ENCODE assay signal across 22 mouse cellular contexts in the genomic region with DNA sequence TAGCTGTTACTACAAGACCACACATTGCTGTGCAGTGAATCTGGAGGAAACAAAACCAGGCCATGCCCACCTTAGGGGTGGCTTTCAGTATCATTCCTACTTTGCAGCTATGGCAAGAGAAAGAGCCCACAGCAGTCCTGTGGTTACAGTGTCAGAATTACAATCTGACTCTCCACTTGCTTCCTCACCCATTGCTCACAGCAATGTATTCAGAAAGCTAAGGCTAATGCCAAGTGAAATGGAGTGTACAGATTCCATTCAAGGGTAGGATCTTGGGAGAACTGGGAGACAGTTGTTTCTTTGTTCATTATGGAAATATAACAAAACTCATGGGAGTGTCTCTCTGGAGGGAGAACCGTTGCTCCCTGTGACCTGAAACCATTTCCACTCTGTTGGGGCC. TPM values are rescaled to one million over a fixed set of nuclear protein-coding genes. Genes with fewer than 3 reads are reported as not detected.
DNase-seq lines count a peak whose midpoint lies in the region; ATAC-seq and TF ChIP-seq lines count a peak whose summit lies in the region.
"Had no signal": no experiment of that assay in that cellular context is flagged by ENCODE, and none has a peak within 500 bp of the region (broad histone marks: within the 10 kb centered on the region; RNA-seq: fewer than 3 reads in every experiment).

No protein-coding gene starts in this region.

- H3K4me2 ChIP-seq in hindbrain, postnatal 0 days (ENCODE audit: low read depth, low read length), result no peak overlapping the region
- no peak overlapping the region for H3K4me2 ChIP-seq in hindbrain, embryonic 13.5 days
- no peak overlapping the region for H3K4me2 ChIP-seq in neural tube, embryonic 14.5 days (ENCODE audit: low read depth, low read length)
- no peak overlapping the region for H3K4me2 ChIP-seq in neural tube, embryonic 15.5 days
- H3K4me2 ChIP-seq: embryonic facial prominence, embryonic 12.5 days; forebrain, embryonic 13.5 days; forebrain, embryonic 15.5 days had no signal

- no peak overlapping the region for H3K9ac ChIP-seq in hindbrain, postnatal 0 days (replicated peaks; ENCODE audit: low read length)
- no peak overlapping the region for H3K9ac ChIP-seq in hindbrain, embryonic 13.5 days
- no peak overlapping the region for H3K9ac ChIP-seq in neural tube, embryonic 14.5 days (replicated peaks; ENCODE audit: low read depth, low read length)
- H3K9ac ChIP-seq in neural tube, embryonic 15.5 days (replicated peaks), result no peak overlapping the region
- H3K9ac ChIP-seq: embryonic facial prominence, embryonic 12.5 days; forebrain, embryonic 13.5 days; forebrain, embryonic 15.5 days; forebrain, postnatal 0 days had no signal

- H3K36me3 ChIP-seq in hindbrain, postnatal 0 days (ENCODE audit: insufficient read depth, low read length), result no peaks in the 10 kb centered on the region
- no peaks in the 10 kb centered on the region for H3K36me3 ChIP-seq in hindbrain, embryonic 13.5 days
- H3K36me3 ChIP-seq in neural tube, embryonic 14.5 days (ENCODE audit: control insufficient read depth, insufficient read depth, low read length), result no peaks in the 10 kb centered on the region
- no peaks in the 10 kb centered on the region for H3K36me3 ChIP-seq in neural tube, embryonic 15.5 days
- H3K36me3 ChIP-seq: embryonic facial prominence, embryonic 10.5 days; embryonic facial prominence, embryonic 12.5 days; forebrain, embryonic 15.5 days; G1E had no signal

- no peak for TF ChIP-seq CTCF in hindbrain, postnatal 0 days (IDR thresholded peaks at IDR 0.05; ENCODE audit: low read depth)

- no peaks in the 10 kb centered on the region for H3K9me3 ChIP-seq in hindbrain, postnatal 0 days (ENCODE audit: low read length)
- no peaks in the 10 kb centered on the region for H3K9me3 ChIP-seq in hindbrain, embryonic 13.5 days
- H3K9me3 ChIP-seq in neural tube, embryonic 14.5 days (ENCODE audit: control insufficient read depth, low read length), result no peaks in the 10 kb centered on the region
- no peaks in the 10 kb centered on the region for H3K9me3 ChIP-seq in neural tube, embryonic 15.5 days (replicated peaks)
- H3K9me3 ChIP-seq: embryonic facial prominence, embryonic 10.5 days; embryonic facial prominence, embryonic 12.5 days; forebrain, embryonic 13.5 days; forebrain, embryonic 15.5 days; G1E had no signal

- WGBS in hindbrain, postnatal 0 days, result 27% methylated on average over 1 of the region's 1 CpGs
- 43% methylated on average over 1 of the region's 1 CpGs for WGBS in hindbrain, embryonic 13.5 days
- WGBS in neural tube, embryonic 14.5 days, result 20% methylated on average over 1 of the region's 1 CpGs
- WGBS in neural tube, embryonic 15.5 days, result 32% methylated on average over 1 of the region's 1 CpGs

- DNase-seq in hindbrain, postnatal 0 days (ENCODE audit: low spot score), result peak; percentile 16
- no peak for DNase-seq in frontal cortex, postnatal 25 days (ENCODE audit: low spot score in 2 of 2)
- DNase-seq: adrenal gland, adult 2 months; adrenal gland, postnatal 10 days; adrenal gland, postnatal 25 days; B cell, adult 2 months; cerebellum, adult 11-12 months; cerebellum, adult 2 months; cerebellum, adult 9-10 months; cerebellum, postnatal 10 days; cerebellum, postnatal 25 days; forebrain, postnatal 0 days had no signal

- peak; percentile 66; the same call in 1 of the 2 replicates for ATAC-seq in hindbrain, postnatal 0 days
- no peak for ATAC-seq in hindbrain, embryonic 13.5 days (ENCODE audit: low FRiP score)
- peak; percentile 22; the same call in 1 of the 2 replicates for ATAC-seq in neural tube, embryonic 14.5 days (ENCODE audit: low read depth)
- ATAC-seq in neural tube, embryonic 15.5 days (ENCODE audit: low FRiP score), result no peak
- ATAC-seq: CD4-positive, CD25-positive, alpha-beta regulatory T cell, adult 4 months; forebrain, embryonic 13.5 days; forebrain, embryonic 15.5 days; forebrain, postnatal 0 days had no signal

- H3K27ac ChIP-seq in hindbrain, postnatal 0 days, result no peak overlapping the region
- H3K27ac ChIP-seq in hindbrain, embryonic 13.5 days, result no peak overlapping the region
- H3K27ac ChIP-seq in neural tube, embryonic 14.5 days (ENCODE audit: low read depth, low read length), result no peak overlapping the region
- no peak overlapping the region for H3K27ac ChIP-seq in neural tube, embryonic 15.5 days (replicated peaks)
- H3K27ac ChIP-seq: embryonic facial prominence, embryonic 10.5 days; embryonic facial prominence, embryonic 12.5 days; forebrain, embryonic 13.5 days; forebrain, embryonic 15.5 days had no signal

- H3K4me3 ChIP-seq in hindbrain, postnatal 0 days (ENCODE audit: low read length), result no peak overlapping the region
- no peak overlapping the region for H3K4me3 ChIP-seq in hindbrain, embryonic 13.5 days
- no peak overlapping the region for H3K4me3 ChIP-seq in neural tube, embryonic 14.5 days (ENCODE audit: low read depth, low read length)
- no peak overlapping the region for H3K4me3 ChIP-seq in neural tube, embryonic 15.5 days (replicated peaks)
- H3K4me3 ChIP-seq: embryonic facial prominence, embryonic 10.5 days; embryonic facial prominence, embryonic 12.5 days; forebrain, embryonic 13.5 days; forebrain, embryonic 15.5 days had no signal

- no peaks in the 10 kb centered on the region for H3K27me3 ChIP-seq in hindbrain, postnatal 0 days (ENCODE audit: insufficient read depth, low read length)
- no peaks in the 10 kb centered on the region for H3K27me3 ChIP-seq in hindbrain, embryonic 13.5 days
- H3K27me3 ChIP-seq in neural tube, embryonic 14.5 days (ENCODE audit: control insufficient read depth, insufficient read depth, low read length), result no peaks in the 10 kb centered on the region
- H3K27me3 ChIP-seq in neural tube, embryonic 15.5 days (replicated peaks), result no peaks in the 10 kb centered on the region
- H3K27me3 ChIP-seq: CH12.LX; embryonic facial prominence, embryonic 12.5 days; forebrain, embryonic 15.5 days had no signal

- H3K4me1 ChIP-seq in hindbrain, postnatal 0 days (ENCODE audit: insufficient read depth, low read length), result no peaks in the 10 kb centered on the region
- no peaks in the 10 kb centered on the region for H3K4me1 ChIP-seq in hindbrain, embryonic 13.5 days (replicated peaks)
- H3K4me1 ChIP-seq in neural tube, embryonic 14.5 days (ENCODE audit: control insufficient read depth, insufficient read depth, low read length), result no peaks in the 10 kb centered on the region
- no peaks in the 10 kb centered on the region for H3K4me1 ChIP-seq in neural tube, embryonic 15.5 days
- H3K4me1 ChIP-seq: embryonic facial prominence, embryonic 10.5 days; embryonic facial prominence, embryonic 12.5 days; forebrain, embryonic 13.5 days; forebrain, embryonic 15.5 days had no signal

RNA-seq across cellular contexts. Expression of gene Ppp1r14c, which starts 6.3 kb away (rescaled TPM):
- 73.1 and 83.1 TPM in 2 replicates for total RNA-seq in hindbrain, postnatal 0 days (2014; rRNA removed)
- polyA plus RNA-seq in hindbrain, postnatal 0 days (2015; fragmentation: Nextera tagmentation; extraction: Ambion mirVana), result 93.7 and 101 TPM in 2 replicates
- polyA plus RNA-seq in hindbrain, embryonic 13.5 days (2015; fragmentation: Nextera tagmentation; extraction: Ambion mirVana), result 42.6 and 43.3 TPM in 2 replicates
- polyA plus RNA-seq in neural tube, embryonic 14.5 days (2014; fragmentation: Nextera tagmentation; extraction: Ambion mirVana), result 57.3 and 69.0 TPM in 2 replicates
- polyA plus RNA-seq in neural tube, embryonic 15.5 days (2015; fragmentation: Nextera tagmentation; extraction: Ambion mirVana), result 56.1 and 66.5 TPM in 2 replicates
- total RNA-seq: CH12.LX had no signal
- polyA plus RNA-seq: G1E had no signal

Comparison
In these comparisons a context has a peak if more than half of its experiments do, and no peak if none do; other contexts are left out.
1. ATAC-seq: peak in hindbrain, postnatal 0 days (single experiment) and neural tube, embryonic 14.5 days (single experiment); none in hindbrain, embryonic 13.5 days (single experiment) and neural tube, embryonic 15.5 days (single experiment).